Mouse (Mus musculus) lung, embryonic 14.5 days (tissue): ENCODE results near the gene Cfap77. TPM values are rescaled to one million over a fixed set of nuclear protein-coding genes. Genes with fewer than 3 reads are reported as not detected.
"Not testable (repeated sequence)": the region's sequence is repeated elsewhere in the genome, so short reads cannot be mapped to it uniquely, and the experiment has no call there.

ENCODE experiments used
- ATAC-seq: fragments of 200-750 bp; cut with Nextera tagmentation; 2 replicates; pipeline ENCODE4 v1.8.0; 2017; ENCODE audit warnings: mild to moderate bottlenecking, moderate TSS enrichment, moderate library complexity; ENCODE audit not compliant: insufficient read depth
- DNase-seq: peaks from one replicate; pipeline ENCODE4 v3.0.0-alpha.2; 2015
- H3K27ac ChIP-seq: fragments of 300-500 bp; sonication (generic); 2 replicates; pipeline ENCODE4 v1.5.1; 2014; ENCODE audit warnings: low read depth, mild to moderate bottlenecking, moderate library complexity
- H3K27me3 ChIP-seq: fragments of 300-500 bp; sonication (generic); 2 replicates; pipeline ENCODE4 v1.6.1; 2014; ENCODE audit warnings: low read length, control low read depth; ENCODE audit not compliant: insufficient read depth
- H3K36me3 ChIP-seq: fragments of 300-500 bp; sonication (generic); 2 replicates; pipeline ENCODE4 v1.6.1; 2014; ENCODE audit warnings: control low read depth; ENCODE audit not compliant: insufficient read depth
- H3K4me1 ChIP-seq: fragments of 300-500 bp; sonication (generic); 2 replicates; pipeline ENCODE4 v1.6.1; 2014; ENCODE audit warnings: antibody characterized with exemption, control low read depth; ENCODE audit not compliant: insufficient read depth
- H3K4me2 ChIP-seq: fragments of 300-500 bp; sonication (generic); 2 replicates; pipeline ENCODE4 v1.6.1; 2014; ENCODE audit warnings: mild to moderate bottlenecking
- H3K4me3 ChIP-seq: fragments of 300-500 bp; sonication (generic); 2 replicates; pipeline ENCODE4 v1.5.1; 2014; ENCODE audit warnings: low read depth, low read length
- H3K9ac ChIP-seq: fragments of 300-500 bp; sonication (generic); 2 replicates; pipeline ENCODE4 v1.6.1; 2014
- H3K9me3 ChIP-seq: fragments of 300-500 bp; sonication (generic); 2 replicates; pipeline ENCODE4 v1.6.1; 2016; ENCODE audit warnings: low read depth, low read length, control low read depth
- CTCF ChIP-seq: IDR thresholded peaks from 2 replicates; pipeline ENCODE4 v1.5.1; 2016; ENCODE audit warnings: antibody characterized with exemption, low read depth
- WGBS: fragments of 180-500 bp; shearing (Covaris S2); extraction: QIAGEN DNeasy Blood & Tissue Kit; methylation state at CpG from one replicate; pipeline ENCODE4 v1.1.7; 2014; 5-methylcytosine and 5-hydroxymethylcytosine counted together
- polyA plus RNA-seq: library from polyadenylated mRNA; unstranded; fragments of >200 nt; fragmentation: Nextera tagmentation; extraction: Ambion mirVana; gene quantifications from 2 replicates; pipeline ENCODE4 v1.2.1, GENCODE M21; 2014

Gene Cfap77
- polyA plus RNA-seq, 1 experiment from 2014 or later: 0.76 TPM

DNA sequence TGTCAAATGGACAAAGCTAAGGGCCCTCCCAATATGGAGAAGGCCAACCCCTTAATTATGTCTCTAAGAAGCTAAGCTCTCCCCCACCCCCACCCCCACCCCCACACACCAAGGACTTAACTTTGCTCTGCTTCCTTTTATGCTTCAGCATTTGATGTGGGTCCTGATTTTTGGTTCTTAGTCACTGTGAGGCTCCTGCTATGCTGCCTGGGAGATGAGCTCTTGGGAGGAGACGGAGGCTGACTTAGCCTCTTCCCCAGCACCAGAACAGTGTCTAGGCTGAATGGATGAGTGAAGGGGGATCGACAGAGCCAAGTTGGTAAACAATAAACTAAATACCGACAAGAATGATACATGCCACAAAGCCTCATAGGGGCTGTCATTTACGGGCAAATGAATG is 41.9 kb upstream of the Cfap77 start:
- no peaks in the 10 kb centered on the region for H3K4me1 ChIP-seq
- H3K9me3 ChIP-seq: no peaks in the 10 kb centered on the region
- no peak overlapping the region for H3K9ac ChIP-seq
- H3K4me2 ChIP-seq: no peak overlapping the region
- H3K36me3 ChIP-seq: no peaks in the 10 kb centered on the region
- H3K4me3 ChIP-seq: no peak overlapping the region
- H3K27ac ChIP-seq: no peak overlapping the region
- no peak for DNase-seq
- no peaks in the 10 kb centered on the region for H3K27me3 ChIP-seq
- WGBS: 66% methylated on average over 4 of the region's 4 CpGs
- no peak for ATAC-seq
- no peak for TF ChIP-seq CTCF

DNA sequence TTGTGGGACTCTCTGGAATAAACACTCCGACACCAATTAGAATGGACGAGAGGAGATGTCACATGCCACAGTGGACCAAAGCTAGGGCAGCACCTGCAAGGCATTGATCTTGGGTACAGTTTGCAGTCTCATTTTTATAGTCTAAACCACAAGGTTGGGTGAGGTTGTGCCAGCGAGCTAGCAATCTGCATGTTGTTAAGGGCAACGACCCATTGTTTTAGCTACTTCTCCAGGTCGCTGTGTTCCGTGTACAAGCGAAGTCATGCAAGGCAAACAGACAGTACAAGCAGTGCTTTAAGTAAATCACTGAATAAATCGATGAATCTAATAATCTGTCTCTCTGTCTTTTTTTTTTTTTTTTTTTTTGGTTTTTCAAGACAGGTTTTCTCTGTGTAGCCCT is 40.8 kb upstream of the Cfap77 start:
- ATAC-seq: no peak
- TF ChIP-seq CTCF: no peak

DNA sequence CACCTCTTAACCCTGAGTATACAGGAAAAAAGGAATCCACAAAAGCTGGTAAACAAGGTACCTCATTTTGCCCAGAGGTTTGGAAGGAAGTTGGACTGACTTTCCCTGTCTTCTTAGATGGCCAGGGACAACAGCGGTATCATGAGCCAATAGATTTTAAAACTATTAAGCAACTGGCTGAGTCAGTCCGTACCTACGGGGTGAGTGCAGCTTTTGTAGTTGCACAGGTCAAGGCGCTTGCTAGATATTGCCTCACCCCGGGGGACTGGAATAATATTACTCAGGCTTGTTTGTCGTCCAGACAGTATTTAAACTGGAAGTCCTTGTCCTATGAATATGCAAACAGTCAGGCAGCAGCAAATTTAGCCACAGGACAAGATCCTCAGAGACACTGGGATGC is 34.4 kb upstream of the Cfap77 start:
- not testable (repeated sequence) for H3K4me2 ChIP-seq, DNase-seq
- 83% methylated on average over 6 of the region's 6 CpGs for WGBS

More for the DNA sequence above, 40.8 kb upstream of the Cfap77 start:
- WGBS: 86% methylated on average over 8 of the region's 8 CpGs
- no peaks in the 10 kb centered on the region for H3K27me3 ChIP-seq
- no peak overlapping the region for H3K4me2 ChIP-seq
- DNase-seq: no peak
- H3K9ac ChIP-seq: no peak overlapping the region
- no peak overlapping the region for H3K27ac ChIP-seq
- H3K4me3 ChIP-seq: no peak overlapping the region
- no peaks in the 10 kb centered on the region for H3K4me1 ChIP-seq
- no peaks in the 10 kb centered on the region for H3K36me3 ChIP-seq
- no peaks in the 10 kb centered on the region for H3K9me3 ChIP-seq

DNA sequence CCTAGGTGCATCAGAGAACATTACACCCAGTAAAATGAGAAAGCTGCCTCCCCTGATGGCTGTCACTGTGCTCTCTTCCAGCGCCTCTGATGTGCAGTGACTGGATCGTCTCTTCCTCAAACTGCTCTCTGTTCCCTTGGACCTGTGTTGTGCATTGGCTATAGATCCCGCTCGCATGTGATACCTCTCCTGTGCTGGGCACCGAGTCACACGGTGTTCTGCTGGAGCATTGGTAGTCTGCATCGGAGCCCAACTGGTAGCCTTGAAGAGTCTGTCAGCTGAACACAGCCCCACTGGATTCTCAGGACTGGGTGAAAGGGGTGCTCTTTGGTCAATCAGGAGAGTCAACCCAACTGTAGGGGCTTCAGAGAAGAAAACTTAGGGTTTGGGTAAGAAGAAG is 31.2 kb upstream of the Cfap77 start:
- DNase-seq (no peak), ATAC-seq (no peak)
- no peak overlapping the region for H3K27ac ChIP-seq
- H3K4me3 ChIP-seq: no peak overlapping the region
- H3K36me3 ChIP-seq: peaks cover 55% of the 10 kb centered on the region
- no peaks in the 10 kb centered on the region for H3K27me3 ChIP-seq
- H3K9me3 ChIP-seq: no peaks in the 10 kb centered on the region
- H3K4me1 ChIP-seq: no peaks in the 10 kb centered on the region
- no peak for TF ChIP-seq CTCF
- no peak overlapping the region for H3K4me2 ChIP-seq
- WGBS: 95% methylated on average over 7 of the region's 7 CpGs
- H3K9ac ChIP-seq: no peak overlapping the region

More for the DNA sequence above, 34.4 kb upstream of the Cfap77 start:
- ATAC-seq, H3K27me3 ChIP-seq, H3K9ac ChIP-seq, H3K27ac ChIP-seq, H3K4me3 ChIP-seq, H3K4me1 ChIP-seq, H3K9me3 ChIP-seq: not testable (repeated sequence)
- peaks cover 26% of the 10 kb centered on the region; the same call in 1 of the 2 replicates for H3K36me3 ChIP-seq

DNA sequence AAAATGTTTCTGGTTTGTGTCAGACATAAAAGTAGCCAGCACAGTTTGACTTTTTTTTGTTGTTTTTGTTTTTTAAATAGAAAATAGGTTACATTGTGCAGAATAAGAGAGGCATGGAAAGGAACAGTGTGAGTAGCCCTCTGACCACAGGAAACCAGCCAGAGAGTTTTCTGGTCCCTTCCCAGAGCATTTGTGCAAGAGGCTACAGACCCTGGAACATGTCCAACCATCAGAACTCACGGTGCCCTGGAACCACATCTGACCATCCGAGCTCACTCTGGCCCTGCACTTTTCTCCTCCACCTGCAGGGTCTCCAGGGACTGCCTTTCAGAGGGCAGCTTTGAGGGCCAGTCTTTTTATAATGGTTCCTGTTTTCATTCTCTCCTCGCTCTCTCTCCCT is 27.1 kb upstream of the Cfap77 start:
- peaks cover 84% of the 10 kb centered on the region for H3K36me3 ChIP-seq
- no peak overlapping the region for H3K27ac ChIP-seq
- WGBS: 73% methylated on average over 3 of the region's 3 CpGs

DNA sequence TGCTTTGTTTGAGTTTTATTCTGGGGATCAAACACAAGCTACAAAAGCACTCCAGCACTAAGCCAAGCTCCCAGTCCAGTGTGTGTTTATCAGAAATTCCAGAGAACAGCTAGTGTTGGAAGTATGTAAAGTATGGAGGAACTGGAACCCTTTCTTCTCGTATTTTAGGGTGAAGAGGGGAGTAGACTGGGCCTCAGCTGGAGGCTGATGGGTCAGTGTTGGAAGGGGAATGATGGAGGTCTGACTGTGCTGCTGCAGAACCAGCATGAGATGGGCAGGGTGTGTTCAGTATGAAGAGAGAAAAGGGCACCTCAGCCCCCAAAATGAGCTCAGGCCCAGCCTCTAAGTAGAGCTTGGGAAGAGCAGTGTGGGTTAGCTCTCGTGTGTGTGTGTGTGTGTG is 21.4 kb upstream of the Cfap77 start:
- 69% methylated on average over 2 of the region's 2 CpGs for WGBS
- no peak for DNase-seq

More for the DNA sequence above, 27.1 kb upstream of the Cfap77 start:
- Histone ChIP-seq H3K4me3 (no peak overlapping the region), H3K4me1 (no peaks in the 10 kb centered on the region), H3K4me2 (no peak overlapping the region), H3K27me3 (no peaks in the 10 kb centered on the region), H3K9me3 (no peaks in the 10 kb centered on the region), H3K9ac (no peak overlapping the region)
- DNase-seq: no peak
- no peak for TF ChIP-seq CTCF
- ATAC-seq: no peak

DNA sequence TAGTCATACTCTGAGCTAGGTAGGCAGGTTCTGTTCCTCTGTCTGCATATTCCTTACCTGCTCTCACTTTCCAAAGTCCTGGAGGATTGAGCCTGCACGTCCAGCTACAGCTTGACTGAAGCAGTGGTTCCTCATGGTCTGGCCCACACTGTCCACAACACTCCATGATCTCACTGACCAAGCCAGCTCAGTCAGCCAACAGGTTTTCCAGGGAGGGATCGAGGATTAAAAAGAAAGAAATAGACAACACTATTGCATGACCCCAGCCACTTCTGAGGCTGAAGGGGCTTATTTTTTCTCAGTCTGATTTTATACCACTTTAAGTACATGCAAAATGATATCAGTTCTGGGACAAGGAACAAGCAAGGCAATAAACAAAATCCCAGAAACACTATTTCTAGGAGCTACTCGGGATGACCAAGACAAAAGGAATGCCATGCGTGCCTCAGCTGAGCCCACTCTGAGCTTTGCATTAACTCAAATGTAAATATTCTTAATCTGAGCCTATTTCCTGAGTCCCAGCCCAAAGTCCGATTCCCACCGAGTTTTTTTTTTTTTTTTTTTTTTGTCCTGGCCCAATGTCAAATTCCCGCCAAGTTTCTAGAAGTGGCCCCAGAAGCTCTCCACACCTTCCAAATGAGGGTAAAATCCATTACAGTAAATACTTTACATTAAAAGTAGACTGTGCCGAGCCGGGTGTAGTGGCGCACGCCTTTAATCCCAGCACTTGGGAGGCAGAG is 20.6 kb upstream of the Cfap77 start:
- ATAC-seq (no peak), DNase-seq (peak; percentile 5)
- Histone ChIP-seq H3K27ac (no peak overlapping the region), H3K27me3 (no peaks in the 10 kb centered on the region), H3K9ac (no peak overlapping the region), H3K4me1 (no peaks in the 10 kb centered on the region), H3K4me2 (no peak overlapping the region), H3K36me3 (peaks cover 84% of the 10 kb centered on the region), H3K9me3 (no peaks in the 10 kb centered on the region), H3K4me3 (no peak overlapping the region)
- 74% methylated on average over 11 of the region's 11 CpGs for WGBS
- no peak for TF ChIP-seq CTCF

More for the DNA sequence above, 21.4 kb upstream of the Cfap77 start:
- no peak overlapping the region for H3K4me2 ChIP-seq
- no peak overlapping the region for H3K4me3 ChIP-seq
- H3K27ac ChIP-seq: no peak overlapping the region
- no peak for TF ChIP-seq CTCF
- no peaks in the 10 kb centered on the region for H3K4me1 ChIP-seq
- no peak for ATAC-seq
- no peak overlapping the region for H3K9ac ChIP-seq
- no peaks in the 10 kb centered on the region for H3K9me3 ChIP-seq
- H3K27me3 ChIP-seq: no peaks in the 10 kb centered on the region
- peaks cover 84% of the 10 kb centered on the region for H3K36me3 ChIP-seq
